Mouse (Mus musculus): Measurements from ENCODE around the gene Psma7.

GRCm38 (mm10) chr2:180027768-180028167, 14.5 kb downstream of the Psma7 start:
- no peak for TF ChIP-seq CTCF (IDR thresholded peaks at IDR 0.05; ENCODE audit: borderline replicate concordance, insufficient read depth, low read depth, low read length)
- no peak for TF ChIP-seq POLR2A (IDR thresholded peaks at IDR 0.05; ENCODE audit: borderline replicate concordance, insufficient read depth, low read length)

Data from cerebellum, adult 2 months (tissue).